Mouse (Mus musculus): ENCODE results near the gene Lgals1.
"Not testable (repeated sequence)": the region's sequence is repeated elsewhere in the genome, so short reads cannot be mapped to it uniquely, and the experiment has no call there.

Gene Lgals1

GRCm38 (mm10) chr15:78926021-78926919 lies at the start of gene Lgals1:
Gene Lgals1 (plus strand): TSS chr15:78926725.
- peak; percentile 81 to 88 for DNase-seq

- peak; percentile 94 to 97 for DNase-seq
These were observed 49.3 kb upstream of the Lgals1 start, which contains the start of gene Gga1 for GRCm38 (mm10) chr15:78876991-78877809. Gene Gga1 (plus strand): TSS chr15:78877190.

DNA sequence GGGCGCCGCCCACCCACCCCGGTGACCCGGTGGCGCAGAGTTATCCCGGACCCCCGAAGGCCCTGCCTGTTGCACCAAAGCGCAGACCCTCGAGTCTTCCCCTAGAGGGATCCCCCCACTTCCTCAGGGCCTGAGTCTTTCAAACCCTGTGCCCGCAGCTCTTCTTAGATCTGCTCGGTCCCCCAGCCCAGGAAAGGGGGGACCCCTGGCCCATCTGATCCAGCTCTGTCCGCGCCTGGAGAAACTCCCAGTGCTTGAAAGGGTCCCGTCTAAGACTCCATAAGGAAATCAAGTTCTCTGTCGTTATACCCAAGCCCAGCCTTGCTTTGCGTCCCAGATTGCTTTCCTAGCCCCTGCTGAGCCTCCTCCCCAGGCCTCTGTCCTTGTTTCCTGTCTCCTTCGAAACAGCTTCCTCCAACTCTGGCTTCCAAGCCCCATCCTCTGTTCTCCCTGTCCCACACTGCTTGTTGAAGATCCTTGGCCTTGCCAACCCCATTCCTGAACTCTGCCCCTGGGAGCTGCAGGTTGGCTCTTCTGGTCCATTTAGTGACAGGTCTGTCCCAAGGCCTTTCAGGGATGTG lies 48.6 kb upstream of the Lgals1 start:
- peak in 1 of 2 experiments; percentile 41 for DNase-seq

DNA sequence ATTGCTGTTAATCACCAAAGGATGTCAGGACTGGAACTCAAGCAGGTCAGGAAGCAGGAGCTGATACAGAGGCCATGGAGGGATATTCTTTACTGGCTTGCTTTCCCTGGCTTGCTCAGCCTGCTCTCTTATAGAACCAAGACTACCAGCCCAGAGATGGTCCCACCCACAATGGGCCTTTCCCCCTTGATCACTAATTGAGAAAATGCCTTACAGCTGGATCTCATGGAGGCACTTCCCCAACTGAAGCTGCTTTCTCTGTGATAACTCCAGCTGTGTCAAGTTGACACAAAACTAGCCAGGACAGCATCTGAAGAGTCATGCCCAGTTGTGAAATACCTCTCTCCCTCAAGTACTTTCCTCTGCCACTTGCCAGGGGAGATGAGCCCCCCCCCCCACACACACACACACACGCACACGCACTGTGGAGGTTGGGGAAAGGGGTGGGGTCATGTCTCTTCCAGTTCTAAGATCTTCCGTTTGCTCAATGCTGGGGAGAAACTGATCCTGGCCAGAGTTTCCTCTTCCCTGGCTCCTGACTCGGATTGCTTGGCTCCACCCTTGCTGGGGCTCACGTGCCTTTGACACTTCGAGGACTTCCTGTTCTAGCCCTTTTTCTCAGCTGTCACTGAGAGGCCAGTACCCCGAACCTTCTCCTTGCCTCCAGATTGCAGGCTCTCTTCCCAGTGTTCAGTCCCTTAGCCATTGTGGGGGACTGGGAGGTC lies 47.6 kb upstream of the Lgals1 start:
- DNase-seq: not testable (repeated sequence)

DNA sequence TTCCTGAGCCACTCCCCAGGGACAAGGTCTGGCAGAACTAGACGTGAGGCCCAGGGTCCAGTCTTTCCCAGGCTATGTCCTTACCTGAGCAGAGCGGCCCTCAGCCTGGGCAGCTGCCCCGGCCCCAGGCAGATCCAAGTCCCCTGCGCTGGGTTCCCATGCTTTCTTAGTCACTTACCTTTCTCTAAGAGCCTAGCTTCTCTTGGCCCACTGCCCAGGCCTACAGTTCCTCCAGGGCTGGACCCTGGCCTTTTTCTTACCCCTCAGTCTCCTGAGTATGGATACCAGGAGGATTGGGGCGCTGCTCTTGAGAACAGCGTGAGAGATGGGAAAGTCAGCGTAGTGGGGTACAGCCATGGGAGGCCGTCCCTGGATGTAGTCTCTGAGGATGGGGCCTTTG lies 46.1 kb upstream of the Lgals1 start:
- DNase-seq: no peak

- no peak for DNase-seq
These were observed 44.7 kb upstream of the Lgals1 start for GRCm38 (mm10) chr15:78881828-78882227.

- no peak for DNase-seq
These were observed 37.1 kb upstream of the Lgals1 start for GRCm38 (mm10) chr15:78889401-78889853.

DNA sequence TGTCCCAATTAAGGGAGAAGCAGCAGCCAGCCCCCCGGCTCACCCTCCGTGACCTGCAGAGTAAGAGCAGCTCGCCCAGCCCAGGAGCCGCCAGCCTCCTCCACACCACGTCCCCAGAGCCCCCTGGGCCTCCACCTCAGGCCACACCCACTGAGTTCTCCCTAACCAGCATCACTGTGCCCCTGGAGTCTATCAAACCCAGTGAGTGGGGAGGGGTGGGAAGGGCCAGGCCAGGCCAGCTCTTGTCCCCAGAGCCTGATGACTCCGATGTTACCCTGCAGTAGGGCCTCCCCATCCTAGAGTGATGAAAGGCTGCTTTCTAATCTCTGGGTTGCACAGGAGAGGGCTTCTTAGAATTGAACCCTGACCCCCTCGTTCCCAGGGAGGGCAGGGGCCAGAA lies 34.1 kb upstream of the Lgals1 start:
- DNase-seq: no peak

GRCm38 (mm10) chr15:78894726-78895125 lies 31.8 kb upstream of the Lgals1 start:
- no peak for DNase-seq

GRCm38 (mm10) chr15:78895741-78896140 lies 30.8 kb upstream of the Lgals1 start:
- DNase-seq: no peak

DNA sequence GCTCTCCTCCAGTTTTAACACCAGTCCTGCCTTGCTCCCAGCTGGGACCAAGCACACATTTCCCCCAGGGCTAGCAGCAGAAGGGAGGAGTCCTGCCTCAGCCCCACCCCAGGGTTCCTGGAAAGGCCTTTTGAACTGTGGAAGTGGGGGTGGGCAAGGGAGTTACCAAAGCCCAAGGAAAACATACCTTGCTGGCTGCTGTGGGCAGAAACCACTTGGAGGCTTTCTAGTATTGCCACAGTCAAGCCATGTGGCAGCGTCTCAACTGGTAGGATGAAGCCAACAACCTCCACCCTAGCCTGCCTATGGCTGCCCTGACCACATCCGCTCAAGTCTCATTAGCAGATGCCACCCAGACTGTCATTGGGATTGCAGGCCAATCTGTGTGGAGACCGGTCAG lies 30.4 kb upstream of the Lgals1 start:
- DNase-seq: no peak

GRCm38 (mm10) chr15:78897488-78897887 lies 29.0 kb upstream of the Lgals1 start:
- no peak for DNase-seq

DNA sequence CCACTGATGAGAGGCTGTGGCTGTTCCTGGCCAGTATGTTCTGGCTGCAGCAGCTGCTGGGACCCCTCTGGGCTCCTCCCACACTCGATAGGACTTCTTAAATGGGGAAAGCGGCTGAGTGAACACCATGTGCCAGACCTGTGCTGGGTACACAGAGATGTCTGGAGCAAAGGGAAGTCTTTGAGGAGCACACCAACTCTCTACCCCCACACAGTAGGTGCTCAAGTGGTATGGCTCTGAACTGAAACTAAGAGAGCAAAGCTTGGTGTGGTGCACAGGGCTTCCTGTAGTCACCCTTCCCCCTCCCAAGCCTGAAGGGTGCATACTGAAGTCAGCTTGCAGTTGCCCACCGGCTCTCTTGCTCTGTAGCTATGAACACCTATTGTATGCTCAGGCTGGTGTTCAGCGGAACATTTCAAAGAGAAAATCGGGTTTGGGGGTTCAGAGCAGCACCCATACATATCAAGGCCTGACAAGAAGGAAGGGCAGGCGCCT lies 28.0 kb upstream of the Lgals1 start:
- no peak for DNase-seq

DNA sequence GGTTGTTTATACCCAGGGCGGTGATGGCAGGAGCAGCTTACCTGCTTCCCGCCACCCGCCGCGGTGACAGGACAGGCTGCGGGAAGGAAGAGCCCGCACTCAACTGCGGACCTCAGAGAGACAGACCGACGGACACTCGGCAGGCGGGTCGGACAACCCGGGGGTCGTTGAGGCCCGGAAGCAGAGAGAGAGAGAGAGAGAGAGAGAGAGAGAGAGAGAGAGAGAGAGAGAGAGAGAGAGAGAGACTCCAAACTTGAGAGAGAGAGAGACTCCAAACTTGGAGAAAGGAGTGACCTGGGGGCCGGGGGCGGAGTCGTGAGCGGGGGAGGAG lies 27.2 kb upstream of the Lgals1 start, which contains the start of gene Gm49510:
TSS of gene Gm49510 (plus strand) at position 259 of the 331 bp plus-strand sequence.
- DNase-seq: no peak

GRCm38 (mm10) chr15:78899740-78900584 lies 26.6 kb upstream of the Lgals1 start, which contains the start of gene Sh3bp1:
Gene Sh3bp1 (plus strand): TSS chr15:78899768.
- DNase-seq: peak; percentile 64 to 68

GRCm38 (mm10) chr15:78900585-78901421 lies 25.7 kb upstream of the Lgals1 start:
- no peak for DNase-seq

GRCm38 (mm10) chr15:78901422-78901789 lies 25.1 kb upstream of the Lgals1 start:
- DNase-seq: no peak

GRCm38 (mm10) chr15:78903243-78903642 lies 23.3 kb upstream of the Lgals1 start:
- DNase-seq: peak; percentile 85 to 92

GRCm38 (mm10) chr15:78908399-78908798 lies 18.1 kb upstream of the Lgals1 start:
- no peak for DNase-seq

DNA sequence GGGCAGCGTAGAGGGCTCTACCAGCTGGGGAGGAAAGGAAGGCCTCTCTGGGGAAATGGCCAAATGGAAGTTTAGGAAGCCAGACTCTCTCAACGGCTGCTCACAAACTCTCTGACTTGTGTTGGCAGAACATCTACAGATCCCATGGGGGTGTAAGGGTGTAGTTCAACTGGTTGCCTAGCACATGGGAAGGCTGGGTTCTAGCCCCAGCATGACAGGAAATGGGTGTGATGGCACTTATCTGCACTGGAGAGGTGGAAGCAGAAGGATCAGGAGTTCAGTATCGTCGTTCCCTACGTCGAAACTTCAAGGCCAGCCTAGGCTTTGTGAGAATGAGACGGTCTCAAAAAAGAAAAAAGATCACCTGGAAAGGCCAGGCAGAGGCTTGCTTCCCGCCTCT lies 17.5 kb upstream of the Lgals1 start:
- no peak for DNase-seq

All from cerebellum, postnatal 25 days (tissue).